Mouse (Mus musculus) kidney, adult 2 months (tissue): ENCODE results near the gene Cog1.
A peak's percentile ranks its signal among the peaks of the same experiment; 100 is the strongest.

ENCODE experiments used
- CTCF ChIP-seq: fragments of 200-500 bp; conservative IDR thresholded peaks from 2 replicates; pipeline ENCODE4 v1.5.1; 2011; ENCODE audit warnings: low read depth, mild to moderate bottlenecking, control low read depth, low read length, moderate library complexity, mixed read lengths; ENCODE audit not compliant: insufficient read depth, insufficient read length
- POLR2A ChIP-seq: fragments of 200-500 bp; IDR thresholded peaks from one replicate; pipeline ENCODE4 v1.6.1; 2011; ENCODE audit warnings: low read depth, low read length, control low read depth

DNA sequence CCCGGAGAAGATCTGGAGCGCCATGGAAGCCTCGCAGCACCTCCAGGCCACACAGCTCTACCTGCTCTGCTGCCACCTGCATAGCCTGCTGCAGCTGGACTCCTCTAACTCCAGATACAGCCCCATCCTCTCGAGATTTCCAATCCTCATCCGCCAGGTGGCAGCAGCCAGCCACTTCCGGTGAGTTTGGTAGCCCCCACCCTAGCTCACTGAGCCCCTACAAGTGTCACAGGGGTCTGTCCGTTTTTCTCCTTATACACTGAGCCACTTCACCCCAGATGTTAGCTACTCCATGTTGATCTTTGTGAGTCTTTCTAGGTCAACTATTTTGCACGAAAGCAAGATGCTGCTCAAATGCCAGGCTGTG lies 2.9 kb downstream of the Cog1 start:
- TF ChIP-seq CTCF (peak; percentile 51; the same call in 1 of the 2 replicates), POLR2A (no peak)
